Mouse (Mus musculus): ENCODE results near the gene Zdhhc16.

DNA sequence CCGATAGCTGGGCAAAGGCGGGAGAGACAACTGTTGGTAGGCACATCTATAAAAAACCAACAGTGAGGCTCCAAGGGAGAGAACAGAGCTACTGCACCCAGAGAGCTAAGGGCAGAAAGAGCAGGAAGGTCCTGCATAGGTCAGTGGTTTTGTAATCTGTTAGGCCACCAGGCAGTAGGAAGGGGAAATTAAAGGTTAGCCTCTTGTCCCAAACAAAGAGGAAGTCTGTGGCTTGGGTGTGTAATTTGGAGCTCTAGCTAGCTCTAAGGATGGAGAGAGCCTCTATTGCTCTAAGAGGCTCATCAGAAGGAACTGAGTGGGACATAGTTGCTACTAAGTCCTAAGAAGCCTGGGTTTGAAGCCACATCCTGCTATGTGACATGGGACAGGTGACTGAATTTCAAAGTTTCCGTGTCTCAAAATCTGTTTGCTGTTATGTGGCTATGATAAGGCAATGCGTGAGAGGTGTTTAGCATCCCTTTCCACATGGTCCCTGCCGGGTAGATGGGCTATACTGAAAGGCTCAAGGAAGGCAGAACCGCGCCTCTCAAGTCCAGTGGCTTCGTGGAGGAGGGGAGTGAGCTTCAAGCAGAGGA is 32.7 kb upstream of the Zdhhc16 start:
- TF ChIP-seq CTCF (conservative IDR thresholded peaks at IDR 0.05 in 1 of 2, IDR thresholded peaks at IDR 0.05 in 1 of 2; ENCODE audit: low read depth in 2 of 2, low read length in 2 of 2) (no peak), MEF2A (IDR thresholded peaks at IDR 0.05; ENCODE audit: borderline replicate concordance, low read depth, low read length) (no peak), USF1 (IDR thresholded peaks at IDR 0.05; ENCODE audit: low read depth, low read length) (no peak), RAD21 (IDR thresholded peaks at IDR 0.05; ENCODE audit: low read depth, low read length) (no peak), CHD1 (IDR thresholded peaks at IDR 0.05; ENCODE audit: low read depth, low read length) (no peak), POLR2A (IDR thresholded peaks at IDR 0.05; ENCODE audit: low read depth, low read length) (no peak), ZNF384 (IDR thresholded peaks at IDR 0.05; ENCODE audit: low read depth, low read length) (no peak), CHD2 (IDR thresholded peaks at IDR 0.05; ENCODE audit: low read length) (no peak)
